32 mouse cellular contexts compared by ENCODE assay signal in the genomic region with DNA sequence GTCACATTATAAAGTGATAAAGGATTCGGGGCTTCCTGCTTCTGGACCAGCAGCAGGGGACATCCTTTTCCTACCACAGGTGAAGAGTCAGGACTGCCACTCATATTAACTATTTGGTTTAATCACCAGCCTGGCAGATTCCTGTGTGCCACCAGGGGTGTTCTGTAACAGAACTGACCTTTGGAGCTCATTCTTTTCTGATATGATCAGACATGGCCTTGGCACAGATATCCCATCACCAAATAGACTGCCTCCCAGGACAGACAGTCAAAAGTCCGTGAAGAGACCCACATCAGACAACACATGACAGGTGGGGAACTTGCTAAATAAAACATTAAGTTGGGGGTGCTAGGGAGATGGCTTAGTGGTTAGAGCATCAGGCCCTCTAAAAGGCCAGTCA. TPM values are rescaled to one million over a fixed set of nuclear protein-coding genes. Genes with fewer than 3 reads are reported as not detected.
A peak's percentile ranks its signal among the peaks of the same experiment; 100 is the strongest.
DNase-seq lines count a peak whose midpoint lies in the region; TF ChIP-seq lines count a peak whose summit lies in the region.
"Had no signal": no experiment of that assay in that cellular context is flagged by ENCODE, and none has a peak within 500 bp of the region (broad histone marks: within the 10 kb centered on the region; RNA-seq: fewer than 3 reads in every experiment).

No protein-coding gene starts in this region.

- H3K4me1 ChIP-seq in kidney, adult 2 months (ENCODE audit: control insufficient read depth, insufficient read depth, low read length) = no peaks in the 10 kb centered on the region
- H3K4me1 ChIP-seq: embryonic facial prominence, embryonic 12.5 days; embryonic facial prominence, embryonic 15.5 days; heart, embryonic 12.5 days; heart, embryonic 15.5 days had no signal

- WGBS in kidney, adult 2 months = 48% methylated on average over 2 of the region's 2 CpGs

- no peak for TF ChIP-seq CTCF in kidney, adult 2 months (conservative IDR thresholded peaks at IDR 0.05; ENCODE audit: insufficient read depth, insufficient read length, low read depth, low read length)

- no peak for TF ChIP-seq POLR2A in kidney, adult 2 months (IDR thresholded peaks at IDR 0.05; ENCODE audit: low read depth, low read length)

- no peaks in the 10 kb centered on the region for H3K36me3 ChIP-seq in kidney, adult 2 months (ENCODE audit: control insufficient read depth, insufficient read depth, low read length)
- H3K36me3 ChIP-seq: embryonic facial prominence, embryonic 12.5 days; embryonic facial prominence, embryonic 15.5 days; heart, embryonic 12.5 days; heart, embryonic 15.5 days had no signal

- no peaks in the 10 kb centered on the region for H3K27me3 ChIP-seq in kidney, adult 2 months (replicated peaks; ENCODE audit: control insufficient read depth, insufficient read depth, low read length)
- H3K27me3 ChIP-seq: embryonic facial prominence, embryonic 12.5 days; embryonic facial prominence, embryonic 15.5 days; heart, embryonic 12.5 days; heart, embryonic 15.5 days had no signal

- no peak overlapping the region for H3K27ac ChIP-seq in kidney, adult 2 months (ENCODE audit: insufficient read depth, low read depth, low read length)
- H3K27ac ChIP-seq: embryonic facial prominence, embryonic 12.5 days; embryonic facial prominence, embryonic 15.5 days; gastrocnemius, adult 2 months; heart, embryonic 15.5 days; hindbrain, embryonic 14.5 days had no signal

- H3K4me3 ChIP-seq in kidney, adult 2 months (ENCODE audit: insufficient read depth, low read depth, low read length) = no peak overlapping the region
- H3K4me3 ChIP-seq: embryonic facial prominence, embryonic 12.5 days; embryonic facial prominence, embryonic 15.5 days; gastrocnemius, adult 2 months; heart, embryonic 12.5 days; heart, embryonic 15.5 days had no signal

- peak; percentile 12 for DNase-seq in adrenal gland, adult 8-10 months
- no peak for DNase-seq in adrenal gland, adult 18-20 months (ENCODE audit: low spot score in 2 of 2)
- DNase-seq in kidney, adult 2 months = peak; percentile 39
- DNase-seq in kidney, postnatal 36 days = no peak
- DNase-seq in testis, postnatal 10 days (ENCODE audit: low spot score) = peak; percentile 17
- DNase-seq in testis, postnatal 14 days (ENCODE audit: low spot score) = no peak
- DNase-seq: cerebellum, adult 11 months; cerebellum, adult 2 months; cerebellum, adult 9-11 months; cerebellum, postnatal 25 days; forebrain, postnatal 0 days; gastrocnemius, adult 2 months; gastrocnemius, postnatal 14 days; heart, adult 18-20 months; heart, postnatal 10 days; heart, postnatal 4 days had no signal

RNA-seq across cellular contexts. Expression of a gene that starts 3.9 kb away (rescaled TPM):
- not detected for total RNA-seq in adrenal gland, adult 8-10 months (2022)
- total RNA-seq in adrenal gland, adult 18-20 months (2021) = not detected
- not detected in 2 replicates for polyA plus RNA-seq in kidney, adult 2 months (2012; rRNA removed)
- total RNA-seq: common myeloid progenitor, adult 5-6 weeks; forebrain, postnatal 0 days; gastrocnemius, adult 2 months; gastrocnemius, postnatal 14 days; gastrocnemius, postnatal 4 days; heart, adult 18-20 months; heart, postnatal 10 days; heart, postnatal 4 days; MEL had no signal
- polyA plus RNA-seq: C2C12; CD4-positive, CD25-positive, alpha-beta regulatory T cell, adult 4 months; cerebellum, adult 2 months; embryonic facial prominence, embryonic 12.5 days; embryonic facial prominence, embryonic 15.5 days; forebrain, embryonic 11.5 days; forebrain, embryonic 14.5 days; forebrain, postnatal 0 days; frontal cortex, adult 2 months; heart, embryonic 12.5 days; heart, embryonic 15.5 days; hindbrain, embryonic 11.5 days; hindbrain, embryonic 14.5 days; intestine, embryonic 14.5 days; intestine, postnatal 0 days had no signal

RNA-seq across cellular contexts. Expression of a gene that starts 11.2 kb away (rescaled TPM):
- not detected for total RNA-seq in adrenal gland, adult 8-10 months (2022)
- not detected for total RNA-seq in adrenal gland, adult 18-20 months (2021)
- polyA plus RNA-seq in kidney, adult 2 months (2012; rRNA removed) = not detected in 2 replicates
- total RNA-seq: common myeloid progenitor, adult 5-6 weeks; forebrain, postnatal 0 days; gastrocnemius, adult 2 months; gastrocnemius, postnatal 14 days; gastrocnemius, postnatal 4 days; heart, adult 18-20 months; heart, postnatal 10 days; heart, postnatal 4 days; MEL had no signal
- polyA plus RNA-seq: C2C12; CD4-positive, CD25-positive, alpha-beta regulatory T cell, adult 4 months; embryonic facial prominence, embryonic 12.5 days; embryonic facial prominence, embryonic 15.5 days; forebrain, embryonic 11.5 days; forebrain, embryonic 14.5 days; forebrain, postnatal 0 days; frontal cortex, adult 2 months; heart, embryonic 12.5 days; heart, embryonic 15.5 days; hindbrain, embryonic 11.5 days; hindbrain, embryonic 14.5 days; intestine, embryonic 14.5 days; intestine, postnatal 0 days had no signal

RNA-seq across cellular contexts. Expression of a gene that starts 29.7 kb away (rescaled TPM):
- total RNA-seq in adrenal gland, adult 8-10 months (2022) = not detected
- total RNA-seq in adrenal gland, adult 18-20 months (2021) = not detected
- not detected in 2 replicates for polyA plus RNA-seq in kidney, adult 2 months (2012; rRNA removed)
- total RNA-seq: common myeloid progenitor, adult 5-6 weeks; forebrain, postnatal 0 days; gastrocnemius, adult 2 months; gastrocnemius, postnatal 14 days; gastrocnemius, postnatal 4 days; heart, adult 18-20 months; heart, postnatal 10 days; heart, postnatal 4 days; MEL had no signal
- polyA plus RNA-seq: C2C12; CD4-positive, CD25-positive, alpha-beta regulatory T cell, adult 4 months; cerebellum, adult 2 months; embryonic facial prominence, embryonic 12.5 days; embryonic facial prominence, embryonic 15.5 days; forebrain, embryonic 11.5 days; forebrain, embryonic 14.5 days; forebrain, postnatal 0 days; frontal cortex, adult 2 months; heart, embryonic 12.5 days; heart, embryonic 15.5 days; hindbrain, embryonic 11.5 days; hindbrain, embryonic 14.5 days; intestine, embryonic 14.5 days; intestine, postnatal 0 days had no signal

RNA-seq across cellular contexts. Expression of a gene that starts 34.9 kb away (rescaled TPM):
- not detected for total RNA-seq in adrenal gland, adult 8-10 months (2022)
- not detected for total RNA-seq in adrenal gland, adult 18-20 months (2021)
- not detected in 2 replicates for polyA plus RNA-seq in kidney, adult 2 months (2012; rRNA removed)
- total RNA-seq: common myeloid progenitor, adult 5-6 weeks; forebrain, postnatal 0 days; gastrocnemius, adult 2 months; gastrocnemius, postnatal 14 days; gastrocnemius, postnatal 4 days; heart, adult 18-20 months; heart, postnatal 10 days; heart, postnatal 4 days; MEL had no signal
- polyA plus RNA-seq: C2C12; CD4-positive, CD25-positive, alpha-beta regulatory T cell, adult 4 months; cerebellum, adult 2 months; embryonic facial prominence, embryonic 12.5 days; embryonic facial prominence, embryonic 15.5 days; forebrain, embryonic 11.5 days; forebrain, embryonic 14.5 days; forebrain, postnatal 0 days; frontal cortex, adult 2 months; heart, embryonic 12.5 days; heart, embryonic 15.5 days; hindbrain, embryonic 11.5 days; hindbrain, embryonic 14.5 days; intestine, embryonic 14.5 days; intestine, postnatal 0 days had no signal

RNA-seq across cellular contexts. Expression of a gene that starts 35.3 kb away (rescaled TPM):
- not detected for total RNA-seq in adrenal gland, adult 8-10 months (2022)
- total RNA-seq in adrenal gland, adult 18-20 months (2021) = not detected
- polyA plus RNA-seq in kidney, adult 2 months (2012; rRNA removed) = 0.06 TPM in 1 of 2 replicates, not detected in the other
- total RNA-seq: common myeloid progenitor, adult 5-6 weeks; forebrain, postnatal 0 days; gastrocnemius, adult 2 months; gastrocnemius, postnatal 14 days; gastrocnemius, postnatal 4 days; heart, adult 18-20 months; heart, postnatal 10 days; heart, postnatal 4 days; MEL had no signal
- polyA plus RNA-seq: C2C12; cerebellum, adult 2 months; embryonic facial prominence, embryonic 12.5 days; embryonic facial prominence, embryonic 15.5 days; forebrain, embryonic 11.5 days; forebrain, embryonic 14.5 days; forebrain, postnatal 0 days; frontal cortex, adult 2 months; heart, embryonic 12.5 days; heart, embryonic 15.5 days; hindbrain, embryonic 11.5 days; hindbrain, embryonic 14.5 days; intestine, embryonic 14.5 days; intestine, postnatal 0 days had no signal

Comparison
In these comparisons a context has a peak if more than half of its experiments do, and no peak if none do; other contexts are left out.
1. DNase-seq: peak in adrenal gland, adult 8-10 months (single experiment), kidney, adult 2 months (single experiment) and testis, postnatal 10 days (single experiment); none in adrenal gland, adult 18-20 months (0 of 2), kidney, postnatal 36 days (0 of 2) and testis, postnatal 14 days (single experiment).